Mouse (Mus musculus) layer of hippocampus, postnatal 36 days (tissue): ENCODE measurements around the gene Dyrk1a. TPM values are rescaled to one million over a fixed set of nuclear protein-coding genes. Genes with fewer than 3 reads are reported as not detected.

ENCODE experiments used
- DNase-seq, 2 experiments: peaks; one replicate each; pipeline ENCODE4 v3.0.0; 2022
- total RNA-seq, 2 experiments: library from RNA; stranded (reverse); gene quantifications; 2 replicates each; pipeline ENCODE4 v1.2.3; 2021

The Dyrk1a gene
- total RNA-seq, 2 experiments from 2014 or later, result 82.8 to 88.3 TPM

DNA sequence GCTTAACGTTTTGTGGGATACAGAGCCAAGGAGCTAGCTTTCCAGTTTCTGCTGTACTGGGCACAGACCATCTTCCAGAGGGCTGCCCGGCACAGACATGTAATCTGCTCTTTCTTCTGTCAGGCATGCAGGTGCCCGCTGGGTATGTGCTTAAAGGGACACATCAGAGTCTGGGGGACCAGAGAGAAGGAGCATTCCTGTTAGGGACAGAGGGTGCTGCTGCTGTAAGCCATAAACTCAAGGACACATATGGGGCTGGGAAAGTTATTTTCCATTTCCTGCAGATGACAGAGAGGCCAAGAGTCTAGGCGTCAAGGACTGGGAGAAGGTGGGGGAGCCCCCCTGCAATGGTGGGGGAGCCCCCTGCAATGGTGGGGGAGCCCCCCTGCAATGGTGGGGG, 149.7 kb downstream of the Dyrk1a start:
- DNase-seq, result no peak

- no peak for DNase-seq
Measured at GRCm38 (mm10) chr16:94720476-94721153, 150.8 kb downstream of the Dyrk1a start.

GRCm38 (mm10) chr16:94721549-94722006, 151.8 kb downstream of the Dyrk1a start:
- DNase-seq, result no peak

DNA sequence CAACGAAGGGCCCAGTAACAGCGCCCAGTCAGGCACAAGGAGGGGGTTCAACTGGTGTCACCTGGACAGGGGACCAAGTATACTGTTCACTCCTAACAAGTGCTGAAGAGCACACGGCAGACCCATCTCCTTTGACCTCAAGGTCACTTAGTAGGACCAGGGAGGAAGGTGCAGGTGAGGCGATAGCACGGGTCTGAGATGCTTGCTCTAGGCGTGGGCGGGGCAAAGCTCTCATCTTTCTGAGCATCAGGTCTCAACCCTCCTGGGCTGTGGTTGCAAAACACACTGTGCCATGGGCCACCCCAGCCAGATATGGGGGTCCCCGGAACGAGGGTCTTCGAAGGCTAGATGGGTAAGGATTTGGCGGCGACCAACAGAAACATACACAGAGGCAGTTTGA, 153.1 kb downstream of the Dyrk1a start:
- DNase-seq, result no peak

DNA sequence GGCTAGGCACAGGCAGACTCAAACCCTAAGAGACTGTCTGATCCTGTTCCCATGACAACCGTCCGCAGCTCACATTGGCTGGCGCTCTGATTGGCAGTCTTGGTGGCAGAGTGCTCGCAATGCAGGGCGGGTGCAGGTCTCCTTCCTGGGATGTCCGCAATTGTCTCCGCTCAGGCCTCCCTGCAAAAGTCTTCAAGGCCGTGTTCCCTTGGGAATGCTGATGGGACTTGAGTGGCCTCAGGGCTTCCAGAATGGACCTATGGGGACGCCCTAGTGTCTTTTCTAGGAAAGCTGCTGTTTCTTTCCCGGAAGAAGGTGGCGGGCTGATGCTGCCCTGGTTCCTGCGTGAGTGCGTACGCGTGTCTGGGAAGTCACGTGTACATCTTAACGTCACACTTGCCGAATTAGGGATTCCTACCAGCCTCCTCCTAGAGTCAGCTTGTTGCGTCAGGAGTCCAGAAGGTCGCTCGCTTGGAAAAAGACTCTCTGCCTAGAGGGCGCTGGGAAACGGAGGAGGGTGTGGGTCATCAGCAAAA, 154.3 kb downstream of the Dyrk1a start:
- DNase-seq, result peak; percentile 89 to 90

GRCm38 (mm10) chr16:94724747-94725211, 155.0 kb downstream of the Dyrk1a start:
- peak; percentile 44 to 45 for DNase-seq

DNA sequence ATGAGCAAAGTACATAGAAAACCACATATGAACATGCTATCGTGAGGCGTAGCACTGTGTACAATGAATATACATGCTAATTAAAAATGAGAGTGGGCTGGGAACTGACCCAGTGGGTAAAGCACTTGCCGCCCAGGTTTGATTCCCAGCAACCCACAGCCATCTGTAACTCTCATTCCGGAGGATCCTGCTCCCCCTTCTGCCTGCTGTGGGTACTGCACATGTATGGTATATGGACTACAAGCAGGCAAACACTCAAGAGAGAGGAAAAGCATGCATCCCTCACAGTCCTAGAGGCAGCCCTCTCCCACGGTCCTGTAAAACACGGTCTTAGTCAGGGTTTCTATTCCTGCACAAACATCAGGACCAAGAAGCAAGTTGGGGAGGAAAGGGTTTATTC, 159.4 kb downstream of the Dyrk1a start:
- DNase-seq, result no peak

GRCm38 (mm10) chr16:94731027-94731426, 161.2 kb downstream of the Dyrk1a start:
- DNase-seq, result no peak

DNA sequence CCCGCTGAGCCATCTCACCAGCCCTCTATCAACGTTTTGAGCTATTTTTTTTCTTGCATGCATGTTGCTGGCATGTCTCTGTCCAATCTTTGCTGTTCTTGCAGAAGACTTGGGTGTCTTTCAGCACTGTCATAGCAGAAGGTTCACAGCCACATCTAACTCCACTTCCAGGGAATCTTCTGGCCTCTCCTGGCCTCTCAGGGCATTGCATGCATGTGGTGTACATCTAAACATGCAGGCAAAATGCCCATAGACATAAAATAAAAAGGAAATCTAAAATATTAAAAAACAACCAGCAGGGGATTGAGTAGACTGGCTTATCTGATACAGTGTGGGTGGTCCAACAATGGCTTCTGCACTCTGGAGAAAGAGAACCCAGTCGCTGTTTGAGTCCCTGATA, 165.7 kb downstream of the Dyrk1a start:
- no peak for DNase-seq

- DNase-seq, result no peak
Measured at GRCm38 (mm10) chr16:94736462-94737358, 166.9 kb downstream of the Dyrk1a start.

- no peak for DNase-seq
Measured at GRCm38 (mm10) chr16:94737359-94737687, 167.5 kb downstream of the Dyrk1a start.

DNA sequence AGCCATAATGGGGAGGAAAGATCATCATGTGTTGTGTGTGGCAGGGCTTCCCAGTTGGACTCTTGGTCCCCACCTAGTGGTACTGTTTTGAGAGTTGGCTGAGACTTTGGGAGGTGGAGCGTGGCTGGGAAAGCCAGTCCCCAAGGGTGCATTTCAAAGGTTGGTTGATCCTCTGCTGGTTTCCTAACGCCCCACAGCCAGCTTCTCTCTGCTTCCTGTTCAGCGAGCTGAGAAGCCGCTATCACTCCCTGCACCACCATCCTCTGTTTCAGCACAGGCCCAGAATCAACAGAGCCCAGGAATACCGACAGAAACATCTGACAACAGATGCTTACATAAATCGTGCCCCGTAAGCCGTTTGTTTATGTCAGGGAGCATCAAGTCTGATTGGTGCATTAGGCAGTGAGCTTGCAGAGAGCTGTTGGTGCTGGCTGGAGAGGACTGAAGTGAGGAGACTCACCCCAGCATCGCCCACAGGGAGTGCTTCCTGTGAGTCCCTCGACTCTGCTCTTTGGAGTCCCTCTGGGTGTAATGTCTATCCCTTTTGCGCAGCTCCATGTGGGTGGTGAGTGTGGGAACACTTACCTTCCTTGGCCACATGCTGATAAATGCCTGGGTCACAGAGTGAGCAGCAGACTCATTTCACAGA, 174.2 kb downstream of the Dyrk1a start:
- peak; percentile 36 to 50 for DNase-seq

DNA sequence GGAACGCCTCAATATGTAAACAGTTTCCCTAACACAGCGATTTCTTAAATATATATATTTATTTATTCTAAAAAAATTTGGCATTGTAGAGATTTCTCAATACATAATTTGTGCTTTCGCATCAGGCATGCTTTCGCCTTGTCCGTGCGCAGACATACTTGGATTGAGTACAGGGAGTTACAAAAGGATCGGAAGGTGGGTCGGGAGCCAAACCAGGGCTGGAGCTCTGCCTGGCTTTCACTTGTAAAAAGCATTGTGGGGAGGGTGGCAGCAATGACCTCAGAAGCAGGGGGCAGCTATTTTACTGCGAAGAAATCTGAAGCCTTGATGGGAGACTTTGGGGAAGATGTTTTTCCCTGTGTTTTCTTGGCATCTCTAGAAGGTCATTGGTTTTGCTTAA, 175.2 kb downstream of the Dyrk1a start:
- no peak for DNase-seq

Other genes starting within 250 kb of the Dyrk1a start
- not detected for gene Ripply3, start 241.6 kb upstream of the Dyrk1a start, total RNA-seq
- gene Ttc3, start 199.4 kb upstream of the Dyrk1a start, total RNA-seq, result 100 to 1,000 TPM; 806 to 836 TPM
- 10 to 100 TPM; 32.3 to 39.3 TPM for gene Pigp, start 198.2 kb upstream of the Dyrk1a start, total RNA-seq
- gene Vps26c, start 43.2 kb upstream of the Dyrk1a start, total RNA-seq, result 10 to 100 TPM; 34.8 to 35.3 TPM